Mouse (Mus musculus): Measurements from ENCODE around the gene Rassf5.

The Rassf5 gene

GRCm38 (mm10) chr1:131245089-131245856, at the start of gene Rassf5:
Gene Rassf5, minus strand, starts transcription at chr1:131245258.
- peak; percentile 32 for DNase-seq (ENCODE audit: extremely low read depth, low read depth)

GRCm38 (mm10) chr1:131293922-131294250, 48.8 kb upstream of the Rassf5 start:
- no peak for DNase-seq (ENCODE audit: extremely low read depth, low read depth)

GRCm38 (mm10) chr1:131293221-131293921, 48.3 kb upstream of the Rassf5 start:
- no peak for DNase-seq (ENCODE audit: extremely low read depth, low read depth)

GRCm38 (mm10) chr1:131290648-131291047, 45.6 kb upstream of the Rassf5 start:
- peak; percentile 41 for DNase-seq (ENCODE audit: extremely low read depth, low read depth)

- no peak for DNase-seq (ENCODE audit: extremely low read depth, low read depth)
Observed at GRCm38 (mm10) chr1:131288938-131289337, 43.9 kb upstream of the Rassf5 start.

GRCm38 (mm10) chr1:131287267-131287666, 42.2 kb upstream of the Rassf5 start:
- no peak for DNase-seq (ENCODE audit: extremely low read depth, low read depth)

- no peak for DNase-seq (ENCODE audit: extremely low read depth, low read depth)
Observed at GRCm38 (mm10) chr1:131286803-131287202, 41.7 kb upstream of the Rassf5 start.

- no peak for DNase-seq (ENCODE audit: extremely low read depth, low read depth)
Observed at GRCm38 (mm10) chr1:131284616-131285015, 39.6 kb upstream of the Rassf5 start.

- DNase-seq (ENCODE audit: extremely low read depth, low read depth): no peak
Observed at GRCm38 (mm10) chr1:131284167-131284566, 39.1 kb upstream of the Rassf5 start.

GRCm38 (mm10) chr1:131281731-131282130, 36.7 kb upstream of the Rassf5 start:
- DNase-seq (ENCODE audit: extremely low read depth, low read depth): no peak

- DNase-seq (ENCODE audit: extremely low read depth, low read depth): no peak
Observed at GRCm38 (mm10) chr1:131280280-131280679, 35.2 kb upstream of the Rassf5 start.

GRCm38 (mm10) chr1:131279456-131279776, 34.4 kb upstream of the Rassf5 start, which contains the start of gene Ikbke:
Gene Ikbke, minus strand, starts transcription at chr1:131279606.
- DNase-seq (ENCODE audit: extremely low read depth, low read depth): peak; percentile 47

- DNase-seq (ENCODE audit: extremely low read depth, low read depth): no peak
Observed at GRCm38 (mm10) chr1:131278606-131279455, 33.8 kb upstream of the Rassf5 start.

- no peak for DNase-seq (ENCODE audit: extremely low read depth, low read depth)
Observed at GRCm38 (mm10) chr1:131276831-131277230, 31.8 kb upstream of the Rassf5 start.

GRCm38 (mm10) chr1:131275577-131275976, 30.5 kb upstream of the Rassf5 start:
- DNase-seq (ENCODE audit: extremely low read depth, low read depth): no peak

GRCm38 (mm10) chr1:131274725-131275539, 29.9 kb upstream of the Rassf5 start:
- DNase-seq (ENCODE audit: extremely low read depth, low read depth): no peak

- DNase-seq (ENCODE audit: extremely low read depth, low read depth): peak; percentile 41
Observed at GRCm38 (mm10) chr1:131269797-131270578, 24.9 kb upstream of the Rassf5 start.

GRCm38 (mm10) chr1:131268776-131269175, 23.7 kb upstream of the Rassf5 start:
- DNase-seq (ENCODE audit: extremely low read depth, low read depth): no peak

- no peak for DNase-seq (ENCODE audit: extremely low read depth, low read depth)
Observed at GRCm38 (mm10) chr1:131263905-131264304, 18.8 kb upstream of the Rassf5 start.

- DNase-seq (ENCODE audit: extremely low read depth, low read depth): peak; percentile 29
Observed at GRCm38 (mm10) chr1:131260309-131260656, 15.2 kb upstream of the Rassf5 start.

All from MEL-GATA-1-ER (cell line).